Mouse (Mus musculus) forebrain, embryonic 12.5 days (tissue): Measurements from ENCODE around the gene Msi2. TPM values are rescaled to one million over a fixed set of nuclear protein-coding genes. Genes with fewer than 3 reads are reported as not detected.

Source experiments
- ATAC-seq: fragments of 200-750 bp; cut with Nextera tagmentation; 2 replicates; pipeline ENCODE4 v1.8.0; 2017; ENCODE audit warnings: moderate TSS enrichment; ENCODE audit not compliant: low FRiP score
- H3K27ac ChIP-seq: fragments of 300-500 bp; sonication (generic); 2 replicates; pipeline ENCODE4 v1.5.1; 2016; ENCODE audit warnings: mild to moderate bottlenecking
- H3K27me3 ChIP-seq: fragments of 300-500 bp; sonication (generic); 2 replicates; pipeline ENCODE4 v1.6.1; 2016; ENCODE audit warnings: mild to moderate bottlenecking
- H3K36me3 ChIP-seq: fragments of 300-500 bp; sonication (generic); replicated peaks from 2 replicates; pipeline ENCODE4 v1.6.1; 2016; ENCODE audit warnings: mild to moderate bottlenecking
- H3K4me1 ChIP-seq: fragments of 300-500 bp; sonication (generic); 2 replicates; pipeline ENCODE4 v1.6.1; 2016
- H3K4me2 ChIP-seq: fragments of 300-500 bp; sonication (generic); 2 replicates; pipeline ENCODE4 v1.6.1; 2016; ENCODE audit warnings: mild to moderate bottlenecking, moderate library complexity
- H3K4me3 ChIP-seq: fragments of 300-500 bp; sonication (generic); replicated peaks from 2 replicates; pipeline ENCODE4 v1.5.1; 2016; ENCODE audit warnings: mild to moderate bottlenecking
- H3K9ac ChIP-seq: fragments of 300-500 bp; sonication (generic); 2 replicates; pipeline ENCODE4 v1.6.1; 2016; ENCODE audit warnings: mild to moderate bottlenecking
- H3K9me3 ChIP-seq: fragments of 300-500 bp; sonication (generic); 2 replicates; pipeline ENCODE4 v1.6.1; 2016
- WGBS: fragments of 180-500 bp; shearing (Covaris S2); methylation state at CpG from one replicate; pipeline ENCODE4 v1.1.7; 2016; 5-methylcytosine and 5-hydroxymethylcytosine counted together
- polyA plus RNA-seq: library from polyadenylated mRNA; unstranded; fragments of >200 nt; fragmentation: Nextera tagmentation; extraction: Ambion mirVana; gene quantifications from 2 replicates; pipeline ENCODE4 v1.2.1, GENCODE M21; 2016

The Msi2 gene
- polyA plus RNA-seq, 1 experiment from 2014 or later, result 35.8 TPM

DNA sequence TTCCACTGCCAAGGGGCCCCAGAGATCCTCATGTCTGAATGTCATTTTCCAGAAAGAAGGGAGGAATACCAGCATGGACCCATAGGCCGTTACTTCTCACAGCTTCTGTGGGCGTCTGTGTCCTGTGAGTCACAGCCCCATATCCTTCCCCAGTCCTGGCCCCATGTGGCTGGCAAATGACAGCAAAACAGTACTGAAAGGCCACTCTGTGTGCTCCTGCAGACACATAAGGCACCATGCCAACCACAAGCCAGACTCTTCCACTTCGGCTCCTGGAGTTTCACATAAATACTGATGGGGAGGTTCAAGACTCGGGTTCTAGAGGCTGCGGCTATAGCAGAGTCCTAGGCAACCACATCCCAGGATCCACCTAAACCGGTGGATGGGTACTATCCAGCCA, 128.7 kb downstream of the Msi2 start:
- Histone ChIP-seq H3K27ac (peak overlapping the region; percentile 75), H3K9ac (no peak overlapping the region), H3K4me2 (no peak overlapping the region), H3K9me3 (no peaks in the 10 kb centered on the region), H3K4me1 (peaks cover 80% of the 10 kb centered on the region), H3K36me3 (peaks cover 16% of the 10 kb centered on the region; the same call in 1 of the 2 replicates), H3K27me3 (no peaks in the 10 kb centered on the region), H3K4me3 (no peak overlapping the region)
- no peak for ATAC-seq
- WGBS, result 87% methylated on average over 6 of the region's 6 CpGs

DNA sequence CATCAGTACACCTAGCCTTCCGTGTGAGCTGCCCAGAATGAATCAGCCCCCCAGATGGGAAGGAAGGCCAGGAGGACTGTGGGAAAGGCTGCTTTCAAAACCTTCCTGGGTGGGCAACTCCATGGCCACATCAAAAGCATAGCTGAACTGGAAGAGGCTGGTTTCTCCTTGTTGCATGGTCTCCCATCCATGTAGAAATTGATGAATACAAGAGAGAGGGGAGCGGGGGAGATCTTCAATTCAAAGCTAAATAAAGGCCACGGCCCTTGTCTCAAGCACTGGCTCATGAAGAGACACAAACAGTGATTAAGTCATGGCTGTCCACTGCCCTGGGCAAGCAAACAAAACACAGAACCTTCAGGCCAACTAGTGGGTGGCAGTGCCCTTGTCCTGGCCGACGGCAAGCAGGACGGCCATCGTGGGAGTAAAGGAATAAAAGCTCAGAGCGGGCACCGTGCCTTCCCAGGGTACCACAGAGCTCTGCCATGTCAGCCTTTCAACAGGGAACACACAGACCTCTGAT, 129.6 kb downstream of the Msi2 start:
- no peaks in the 10 kb centered on the region for H3K27me3 ChIP-seq
- H3K9ac ChIP-seq, result no peak overlapping the region
- H3K27ac ChIP-seq, result peak overlapping the region; percentile 75
- peaks cover 81% of the 10 kb centered on the region for H3K4me1 ChIP-seq
- H3K9me3 ChIP-seq, result no peaks in the 10 kb centered on the region
- WGBS, result 28% methylated on average over 9 of the region's 9 CpGs
- H3K36me3 ChIP-seq, result peaks cover 16% of the 10 kb centered on the region; the same call in 1 of the 2 replicates
- peak; percentile 9; the same call in 1 of the 2 replicates for ATAC-seq
- no peak overlapping the region for H3K4me3 ChIP-seq
- 0 out of 2 replicates have a peak overlapping the region, but pooled peaks have one; percentile 4 for H3K4me2 ChIP-seq

DNA sequence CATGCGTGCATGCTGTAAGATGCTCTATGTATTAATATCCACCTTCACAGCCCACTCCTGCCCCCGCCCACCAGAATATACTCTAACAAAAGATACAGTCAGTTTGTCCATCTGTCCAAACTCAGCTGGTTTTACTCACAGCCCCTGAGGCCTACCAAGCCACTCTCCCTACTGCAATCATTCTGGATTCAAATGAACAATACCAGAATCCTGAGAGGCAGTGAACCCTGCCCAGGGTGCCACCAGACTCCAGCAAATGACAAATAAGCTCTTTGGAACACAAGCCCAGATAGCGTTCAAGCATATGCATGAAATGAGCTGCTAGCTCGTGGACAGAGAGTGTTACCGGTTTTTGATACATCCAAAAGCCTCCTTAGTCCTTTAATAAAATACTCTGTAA, 130.6 kb downstream of the Msi2 start:
- 42% methylated on average over 5 of the region's 5 CpGs for WGBS
- peak overlapping the region; percentile 9; the same call in 1 of the 2 replicates for H3K9ac ChIP-seq
- H3K4me2 ChIP-seq, result no peak overlapping the region
- no peak overlapping the region for H3K4me3 ChIP-seq
- peaks cover 16% of the 10 kb centered on the region; the same call in 1 of the 2 replicates for H3K36me3 ChIP-seq
- peaks cover 91% of the 10 kb centered on the region for H3K4me1 ChIP-seq
- H3K27ac ChIP-seq, result peak overlapping the region; percentile 75
- H3K9me3 ChIP-seq, result no peaks in the 10 kb centered on the region
- H3K27me3 ChIP-seq, result no peaks in the 10 kb centered on the region
- no peak for ATAC-seq

- Histone ChIP-seq H3K27ac (peak overlapping the region; percentile 96), H3K36me3 (peaks cover 16% of the 10 kb centered on the region; the same call in 1 of the 2 replicates), H3K9me3 (no peaks in the 10 kb centered on the region), H3K4me2 (peak overlapping the region; percentile 34), H3K27me3 (no peaks in the 10 kb centered on the region), H3K4me1 (peaks cover 99% of the 10 kb centered on the region), H3K4me3 (no peak overlapping the region), H3K9ac (0 out of 2 replicates have a peak overlapping the region, but pooled peaks have one; percentile 18)
- no peak for ATAC-seq
- WGBS, result 40% methylated on average over 2 of the region's 2 CpGs
Measured at GRCm38 (mm10) chr11:88585880-88586279, 132.4 kb downstream of the Msi2 start.

GRCm38 (mm10) chr11:88585171-88585632, 133.1 kb downstream of the Msi2 start:
- ATAC-seq, result peak; percentile 62
- 4% methylated on average over 10 of the region's 10 CpGs for whole genome bisulfite sequencing
- Histone ChIP-seq H3K9me3 (no peaks in the 10 kb centered on the region), H3K4me1 (peaks cover 94% of the 10 kb centered on the region), H3K27ac (peak overlapping the region; percentile 96), H3K9ac (0 out of 2 replicates have a peak overlapping the region, but pooled peaks have one; percentile 18), H3K4me3 (no peak overlapping the region), H3K4me2 (peak overlapping the region; percentile 34), H3K36me3 (peaks cover 15% of the 10 kb centered on the region; the same call in 1 of the 2 replicates), H3K27me3 (no peaks in the 10 kb centered on the region)

GRCm38 (mm10) chr11:88583866-88584265, 134.4 kb downstream of the Msi2 start:
- Histone ChIP-seq H3K27ac (peak overlapping the region; percentile 96), H3K27me3 (no peaks in the 10 kb centered on the region), H3K36me3 (peaks cover 2% of the 10 kb centered on the region; the same call in 1 of the 2 replicates), H3K4me2 (peak overlapping the region; percentile 11), H3K4me1 (peaks cover 87% of the 10 kb centered on the region), H3K9me3 (no peaks in the 10 kb centered on the region), H3K4me3 (no peak overlapping the region), H3K9ac (peak overlapping the region; percentile 8)
- WGBS, result 4% methylated on average over 6 of the region's 6 CpGs
- no peak for ATAC-seq

GRCm38 (mm10) chr11:88583259-88583833, 135.0 kb downstream of the Msi2 start:
- H3K4me2 ChIP-seq, result peak overlapping the region; percentile 48
- no peaks in the 10 kb centered on the region for H3K27me3 ChIP-seq
- 1% methylated on average over 8 of the region's 8 CpGs for WGBS
- peak; percentile 75 for ATAC-seq
- H3K4me1 ChIP-seq, result peaks cover 87% of the 10 kb centered on the region
- no peak overlapping the region for H3K4me3 ChIP-seq
- no peaks in the 10 kb centered on the region for H3K9me3 ChIP-seq
- H3K9ac ChIP-seq, result no peak overlapping the region
- H3K27ac ChIP-seq, result peak overlapping the region; percentile 96
- no peaks in the 10 kb centered on the region for H3K36me3 ChIP-seq

GRCm38 (mm10) chr11:88582781-88583180, 135.5 kb downstream of the Msi2 start:
- Histone ChIP-seq H3K9ac (peak overlapping the region; percentile 40), H3K9me3 (no peaks in the 10 kb centered on the region), H3K4me1 (peaks cover 86% of the 10 kb centered on the region), H3K4me2 (peak overlapping the region; percentile 48), H3K27me3 (no peaks in the 10 kb centered on the region), H3K27ac (peak overlapping the region; percentile 96), H3K36me3 (no peaks in the 10 kb centered on the region), H3K4me3 (no peak overlapping the region)
- ATAC-seq, result no peak
- WGBS, result under 1% methylated on average over 7 of the region's 7 CpGs

DNA sequence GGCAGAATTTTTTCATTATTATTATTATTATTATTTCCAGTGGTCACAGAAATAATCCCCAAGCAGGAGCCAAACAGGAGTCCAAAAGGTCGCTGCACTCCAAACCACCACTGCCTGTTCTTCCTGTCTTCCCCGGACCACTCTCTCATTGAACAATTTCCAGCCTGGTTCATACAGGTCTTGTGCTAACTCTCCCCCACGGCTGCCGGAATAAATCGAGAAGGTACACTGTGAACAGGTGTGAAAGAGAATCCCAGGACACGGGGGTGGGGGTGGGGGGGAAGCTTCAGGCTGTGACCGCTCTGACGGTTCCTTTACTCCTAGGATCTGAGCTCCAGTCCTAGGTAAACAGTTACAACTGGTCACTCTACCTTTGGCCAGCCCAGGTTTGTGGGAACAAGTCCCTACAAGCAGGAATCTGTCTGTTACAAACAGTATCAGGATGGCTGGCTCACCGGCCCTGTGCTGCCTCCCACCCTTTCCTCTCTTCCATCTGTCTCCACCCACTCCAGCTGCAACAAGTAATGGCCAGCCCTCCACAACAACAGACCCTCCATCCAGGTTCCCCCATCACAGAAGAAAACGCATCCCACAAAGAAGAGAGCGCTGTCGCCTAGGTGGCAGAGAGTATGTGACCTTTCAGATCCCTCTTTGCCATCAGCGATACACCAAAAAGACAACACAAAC, 136.1 kb downstream of the Msi2 start:
- Histone ChIP-seq H3K4me2 (peak overlapping the region; percentile 48), H3K27me3 (no peaks in the 10 kb centered on the region), H3K9me3 (no peaks in the 10 kb centered on the region), H3K36me3 (no peaks in the 10 kb centered on the region), H3K4me1 (peaks cover 86% of the 10 kb centered on the region), H3K9ac (peak overlapping the region; percentile 41; the same call in 1 of the 2 replicates), H3K4me3 (no peak overlapping the region; the same call in 1 of the 2 replicates), H3K27ac (peak overlapping the region; percentile 96)
- ATAC-seq, result 0 out of 2 replicates have a peak, but pooled peaks have one; percentile 17
- WGBS, result 7% methylated on average over 13 of the region's 13 CpGs

DNA sequence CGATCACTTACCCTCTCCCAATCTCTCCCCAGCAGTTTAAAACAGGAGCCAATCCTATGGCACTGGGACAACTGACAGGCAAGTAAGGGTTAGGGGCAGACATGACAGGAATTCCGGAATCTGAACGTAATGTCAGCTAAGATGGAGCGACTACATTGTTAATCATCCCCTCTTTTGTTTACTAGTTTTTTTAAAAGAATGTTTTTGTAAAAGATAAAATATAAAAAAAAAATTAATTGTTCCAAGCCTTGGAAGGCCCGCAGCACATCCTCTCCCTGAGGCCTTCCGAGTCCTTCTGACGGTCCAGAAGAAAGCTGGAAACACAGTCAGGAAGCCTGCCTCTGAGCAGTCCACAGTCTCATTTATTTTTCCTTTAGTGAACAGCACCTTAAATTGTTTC, 136.9 kb downstream of the Msi2 start:
- no peak for ATAC-seq
- Histone ChIP-seq H3K4me1 (peaks cover 86% of the 10 kb centered on the region), H3K36me3 (no peaks in the 10 kb centered on the region), H3K4me3 (no peak overlapping the region), H3K4me2 (no peak overlapping the region), H3K27me3 (no peaks in the 10 kb centered on the region), H3K9me3 (no peaks in the 10 kb centered on the region), H3K27ac (peak overlapping the region; percentile 96), H3K9ac (no peak overlapping the region)
- 41% methylated on average over 7 of the region's 7 CpGs for WGBS

GRCm38 (mm10) chr11:88578700-88579099, 139.6 kb downstream of the Msi2 start:
- Histone ChIP-seq H3K36me3 (no peaks in the 10 kb centered on the region), H3K4me3 (no peak overlapping the region), H3K27me3 (no peaks in the 10 kb centered on the region), H3K9me3 (no peaks in the 10 kb centered on the region), H3K4me1 (peaks cover 86% of the 10 kb centered on the region), H3K27ac (peak overlapping the region; percentile 38; the same call in 1 of the 2 replicates), H3K9ac (no peak overlapping the region), H3K4me2 (no peak overlapping the region)
- 59% methylated on average over 2 of the region's 2 CpGs for WGBS
- no peak for ATAC-seq

DNA sequence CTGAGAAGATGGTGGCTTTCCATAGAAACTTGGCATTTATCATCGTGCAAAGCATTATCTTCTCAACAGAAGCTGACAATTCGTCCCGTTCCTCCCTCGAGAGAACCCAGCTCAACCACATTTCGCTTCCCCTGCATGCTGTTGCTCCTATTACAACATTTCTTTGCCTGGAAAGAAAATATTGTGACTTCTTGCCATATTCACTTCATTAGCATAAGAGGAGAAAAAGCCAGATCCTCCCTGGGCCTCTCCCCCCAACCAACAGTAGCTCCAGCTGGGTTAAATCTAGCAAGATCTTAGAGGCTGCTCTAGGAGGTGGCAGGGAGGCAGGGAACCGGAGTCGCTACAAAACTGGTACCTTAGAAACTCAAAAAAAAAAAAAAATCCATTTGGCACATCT, 141.2 kb downstream of the Msi2 start:
- 66% methylated on average over 7 of the region's 7 CpGs for whole genome bisulfite sequencing
- Histone ChIP-seq H3K4me1 (peaks cover 85% of the 10 kb centered on the region), H3K27me3 (no peaks in the 10 kb centered on the region), H3K4me3 (no peak overlapping the region), H3K4me2 (no peak overlapping the region), H3K9ac (no peak overlapping the region), H3K27ac (peak overlapping the region; percentile 15), H3K9me3 (no peaks in the 10 kb centered on the region), H3K36me3 (no peaks in the 10 kb centered on the region)
- no peak for ATAC-seq
